Mouse (Mus musculus): ENCODE results near the gene Tra2a. TPM values are rescaled to one million over a fixed set of nuclear protein-coding genes. Genes with fewer than 3 reads are reported as not detected.

Gene Tra2a
- total RNA-seq, 2 experiments from 2014 or later = 15.0 to 30.8 TPM

GRCm38 (mm10) chr6:49263081-49263846 lies 569 bp downstream of the Tra2a start:
- Histone ChIP-seq H3K27ac (peak overlapping the region; percentile 98), H3K4me3 (peak overlapping the region; percentile 81)
- intact Hi-C loops (cut with DNase I) = loop anchor here (5.0 kb wide), 3 partner anchors 36 to 1909 kb away; partner anchors contain the start of gene Malsu1
- TF ChIP-seq CTCF (IDR thresholded peaks at IDR 0.05) = no peak; the same call in 1 of the 2 replicates
- DNase-seq = no peak

GRCm38 (mm10) chr6:49262421-49262820 lies 1.4 kb downstream of the Tra2a start:
- TF ChIP-seq CTCF (IDR thresholded peaks at IDR 0.05) = no peak
- H3K27ac ChIP-seq = peak overlapping the region; percentile 98
- H3K4me3 ChIP-seq = peak overlapping the region; percentile 81
- intact Hi-C loops (cut with DNase I) = loop anchor here (5.0 kb wide), 3 partner anchors 35 to 1910 kb away; partner anchors contain the start of gene Malsu1
- peak; percentile 33 for DNase-seq

GRCm38 (mm10) chr6:49259711-49260110 lies 4.1 kb downstream of the Tra2a start:
- intact Hi-C loops (cut with DNase I) = loop anchor here (5.0 kb wide), 3 partner anchors 32 to 1913 kb away; partner anchors contain the start of gene Malsu1
- TF ChIP-seq CTCF (IDR thresholded peaks at IDR 0.05) = no peak
- Histone ChIP-seq H3K27ac (no peak overlapping the region), H3K4me3 (no peak overlapping the region)
- no peak for DNase-seq

- H3K27ac ChIP-seq = no peak overlapping the region
- no peak for DNase-seq
- H3K4me3 ChIP-seq = no peak overlapping the region
- no peak for TF ChIP-seq CTCF (IDR thresholded peaks at IDR 0.05)
- intact Hi-C loops (cut with DNase I) = no loop called here
These were observed 6.0 kb downstream of the Tra2a start for GRCm38 (mm10) chr6:49257880-49258279.

- Histone ChIP-seq H3K27ac (no peak overlapping the region), H3K4me3 (no peak overlapping the region)
- no peak for DNase-seq
- TF ChIP-seq CTCF (IDR thresholded peaks at IDR 0.05) = no peak
- intact Hi-C loops (cut with DNase I) = no loop called here
These were observed 11.6 kb downstream of the Tra2a start for GRCm38 (mm10) chr6:49252207-49252606.

GRCm38 (mm10) chr6:49251199-49251598 lies 12.6 kb downstream of the Tra2a start:
- Histone ChIP-seq H3K4me3 (no peak overlapping the region), H3K27ac (no peak overlapping the region)
- DNase-seq = no peak
- peak; percentile 13; the same call in 1 of the 2 replicates for TF ChIP-seq CTCF (IDR thresholded peaks at IDR 0.05)
- intact Hi-C loops (cut with DNase I) = no loop called here

- H3K4me3 ChIP-seq = no peak overlapping the region
- no peak for DNase-seq
- H3K27ac ChIP-seq = no peak overlapping the region
- TF ChIP-seq CTCF (IDR thresholded peaks at IDR 0.05) = peak; percentile 76
- intact Hi-C loops (cut with DNase I) = no loop called here
These were observed 16.6 kb downstream of the Tra2a start for GRCm38 (mm10) chr6:49247246-49247645.

- no peak for DNase-seq
- Histone ChIP-seq H3K27ac (no peak overlapping the region), H3K4me3 (no peak overlapping the region)
- TF ChIP-seq CTCF (IDR thresholded peaks at IDR 0.05) = no peak
- intact Hi-C loops (cut with DNase I) = no loop called here
These were observed 21.5 kb downstream of the Tra2a start for GRCm38 (mm10) chr6:49242331-49242730.

GRCm38 (mm10) chr6:49241562-49241961 lies 22.3 kb downstream of the Tra2a start:
- DNase-seq = no peak
- intact Hi-C loops (cut with DNase I) = no loop called here
- Histone ChIP-seq H3K4me3 (no peak overlapping the region), H3K27ac (no peak overlapping the region)
- TF ChIP-seq CTCF (IDR thresholded peaks at IDR 0.05) = no peak

- intact Hi-C loops (cut with DNase I) = no loop called here
- H3K27ac ChIP-seq = no peak overlapping the region
- TF ChIP-seq CTCF (IDR thresholded peaks at IDR 0.05) = no peak
- peak; percentile 100 for DNase-seq
- H3K4me3 ChIP-seq = no peak overlapping the region
These were observed 27.5 kb downstream of the Tra2a start for GRCm38 (mm10) chr6:49236331-49236730.

GRCm38 (mm10) chr6:49233356-49233755 lies 30.5 kb downstream of the Tra2a start:
- DNase-seq = no peak
- peak; percentile 44 for TF ChIP-seq CTCF (IDR thresholded peaks at IDR 0.05)
- Histone ChIP-seq H3K4me3 (no peak overlapping the region), H3K27ac (no peak overlapping the region)
- intact Hi-C loops (cut with DNase I) = no loop called here

- peak; percentile 70 for TF ChIP-seq CTCF (IDR thresholded peaks at IDR 0.05)
- intact Hi-C loops (cut with DNase I) = loop anchor here (1.0 to 5.0 kb wide), 2 partner anchors 34 to 172 kb away; partner anchors contain the start of gene Tra2a
- peak; percentile 51 for DNase-seq
- no peak overlapping the region for H3K27ac ChIP-seq
- no peak overlapping the region for H3K4me3 ChIP-seq
These were observed 35.6 kb downstream of the Tra2a start for GRCm38 (mm10) chr6:49228126-49228679.

GRCm38 (mm10) chr6:49227184-49227735 lies 36.6 kb downstream of the Tra2a start:
- DNase-seq = no peak
- no peak overlapping the region for H3K4me3 ChIP-seq
- intact Hi-C loops (cut with DNase I) = loop anchor here (5.0 kb wide), 1 partner anchor 35 kb away; the partner anchor contains the start of gene Tra2a
- peak; percentile 16; the same call in 1 of the 2 replicates for TF ChIP-seq CTCF (IDR thresholded peaks at IDR 0.05)
- H3K27ac ChIP-seq = no peak overlapping the region
